Mouse (Mus musculus): ENCODE results near the gene Olfr91. TPM values are rescaled to one million over a fixed set of nuclear protein-coding genes. Genes with fewer than 3 reads are reported as not detected.

The Olfr91 gene
- polyA plus RNA-seq, 1 experiment from 2014 or later, result not detected

DNA sequence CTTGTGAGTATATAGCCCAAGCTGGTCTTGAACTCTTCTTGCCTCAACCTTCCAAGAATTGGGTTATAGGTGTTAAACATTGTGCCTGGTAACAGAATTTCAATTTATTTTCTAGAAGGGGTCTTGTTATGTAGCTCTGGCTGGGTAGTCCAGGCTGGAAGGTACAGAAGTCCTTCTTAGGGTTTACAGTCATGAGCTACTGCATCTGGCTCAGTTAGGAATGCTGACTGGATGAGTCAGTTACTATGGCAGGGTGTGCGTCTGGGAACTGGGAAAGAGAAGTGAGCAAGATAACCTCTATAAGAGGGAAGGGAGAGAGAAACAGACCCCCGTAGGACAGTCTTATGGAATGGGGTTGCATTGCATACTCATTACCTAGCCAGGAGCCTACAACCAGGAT, 22.3 kb downstream of the Olfr91 start:
- Histone ChIP-seq H3K9me3 (replicated peaks) (no peaks in the 10 kb centered on the region), H3K27ac (no peak overlapping the region), H3K27me3 (replicated peaks) (no peaks in the 10 kb centered on the region), H3K4me2 (no peak overlapping the region), H3K9ac (no peak overlapping the region), H3K36me3 (no peaks in the 10 kb centered on the region), H3K4me3 (no peak overlapping the region), H3K4me1 (no peaks in the 10 kb centered on the region)
- no peak for ATAC-seq
- 65% methylated on average over 2 of the region's 2 CpGs for WGBS (ENCODE audit: insufficient replicate concordance)

DNA sequence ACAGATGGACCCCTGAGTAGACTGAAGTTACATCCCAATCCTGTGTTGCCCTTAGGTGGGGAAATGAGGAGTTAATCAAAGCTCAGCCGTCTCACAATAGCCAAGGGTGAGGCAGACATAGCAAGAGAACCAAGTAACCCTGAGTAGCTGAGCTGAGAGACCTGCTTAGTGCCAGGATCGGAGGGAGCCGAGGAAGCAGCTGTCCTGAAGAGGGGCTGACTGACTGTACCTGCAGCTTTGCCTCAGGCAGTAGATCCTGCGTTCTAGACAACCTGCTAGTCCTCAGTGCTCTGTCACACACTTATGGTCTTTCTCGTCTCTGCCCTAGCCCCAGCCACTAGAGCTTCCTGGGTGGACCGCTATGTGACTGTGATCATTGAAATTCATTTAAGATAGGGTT, 22.9 kb downstream of the Olfr91 start:
- Histone ChIP-seq H3K9me3 (replicated peaks) (no peaks in the 10 kb centered on the region), H3K27ac (no peak overlapping the region), H3K9ac (no peak overlapping the region), H3K4me2 (no peak overlapping the region), H3K4me3 (no peak overlapping the region), H3K4me1 (no peaks in the 10 kb centered on the region), H3K36me3 (no peaks in the 10 kb centered on the region), H3K27me3 (replicated peaks) (no peaks in the 10 kb centered on the region)
- WGBS (ENCODE audit: insufficient replicate concordance), result 72% methylated on average over 6 of the region's 6 CpGs
- no peak for ATAC-seq

DNA sequence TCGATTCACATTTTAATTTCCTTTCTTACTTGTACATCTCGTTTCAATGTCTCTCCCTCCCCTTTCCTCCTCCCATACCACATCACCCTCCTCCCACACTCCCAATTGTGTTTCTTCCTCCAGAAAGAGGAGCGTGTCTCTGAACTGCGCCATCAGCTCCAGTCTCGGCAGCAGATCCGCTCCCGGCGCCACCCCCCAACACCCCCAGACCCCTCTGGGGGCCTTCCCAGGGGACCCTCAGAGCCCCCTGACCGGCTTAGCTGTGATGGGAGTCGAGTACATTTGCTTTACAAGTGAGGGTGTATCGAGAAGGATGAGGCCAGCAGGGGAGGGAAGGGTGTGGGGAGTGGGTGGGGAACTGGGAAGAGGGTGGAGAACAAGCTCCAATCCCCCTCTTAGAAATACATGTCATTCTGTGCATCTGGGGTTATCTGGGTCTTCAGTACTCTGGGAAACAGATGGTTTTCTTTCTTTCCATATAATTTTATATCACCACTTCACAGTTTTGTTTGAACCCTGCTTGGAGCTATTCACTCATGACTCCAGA, 25.3 kb downstream of the Olfr91 start:
- no peak overlapping the region for H3K4me3 ChIP-seq
- no peak overlapping the region for H3K4me2 ChIP-seq
- no peaks in the 10 kb centered on the region for H3K4me1 ChIP-seq
- H3K36me3 ChIP-seq, result no peaks in the 10 kb centered on the region
- no peak overlapping the region for H3K9ac ChIP-seq
- no peaks in the 10 kb centered on the region for H3K9me3 ChIP-seq (replicated peaks)
- WGBS (ENCODE audit: insufficient replicate concordance), result 60% methylated on average over 11 of the region's 11 CpGs
- no peaks in the 10 kb centered on the region for H3K27me3 ChIP-seq (replicated peaks)
- no peak for ATAC-seq
- H3K27ac ChIP-seq, result no peak overlapping the region

DNA sequence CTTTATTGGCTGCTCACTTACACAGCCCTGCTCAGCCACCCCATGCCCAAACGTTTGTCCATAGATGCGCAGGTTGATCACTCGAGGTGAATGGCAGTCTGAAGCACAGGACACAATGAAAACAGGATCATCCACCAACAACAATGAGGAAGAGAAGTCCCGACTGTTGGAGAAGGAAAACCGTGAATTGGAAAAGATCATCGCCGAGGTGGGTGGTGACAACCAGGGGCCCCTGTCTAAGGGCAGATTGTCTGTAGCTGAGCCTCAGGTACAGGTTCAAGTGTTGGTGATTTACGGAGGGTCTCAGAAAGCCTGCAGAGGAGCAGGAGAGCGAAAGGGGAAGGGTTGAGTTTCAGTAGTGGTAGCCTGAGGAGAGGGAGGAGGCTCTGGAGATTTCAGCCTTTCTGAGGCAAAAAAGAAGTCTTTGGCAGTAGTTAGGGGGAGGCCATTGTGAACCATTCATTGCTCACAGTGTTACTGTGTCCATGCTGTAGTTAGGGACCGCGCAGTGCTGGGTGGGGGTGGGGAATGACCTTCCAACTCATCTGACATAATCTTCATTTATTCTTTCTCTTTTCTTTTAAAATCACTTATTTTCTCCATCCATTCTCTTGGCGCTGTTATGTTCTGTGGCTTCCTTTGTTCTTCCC, 25.9 kb downstream of the Olfr91 start:
- H3K27ac ChIP-seq, result no peak overlapping the region
- ATAC-seq, result no peak
- no peaks in the 10 kb centered on the region for H3K4me1 ChIP-seq
- H3K9ac ChIP-seq, result no peak overlapping the region
- WGBS (ENCODE audit: insufficient replicate concordance), result 68% methylated on average over 12 of the region's 12 CpGs
- H3K27me3 ChIP-seq (replicated peaks), result no peaks in the 10 kb centered on the region
- H3K4me2 ChIP-seq, result no peak overlapping the region
- H3K36me3 ChIP-seq, result no peaks in the 10 kb centered on the region
- no peaks in the 10 kb centered on the region for H3K9me3 ChIP-seq (replicated peaks)
- no peak overlapping the region for H3K4me3 ChIP-seq

DNA sequence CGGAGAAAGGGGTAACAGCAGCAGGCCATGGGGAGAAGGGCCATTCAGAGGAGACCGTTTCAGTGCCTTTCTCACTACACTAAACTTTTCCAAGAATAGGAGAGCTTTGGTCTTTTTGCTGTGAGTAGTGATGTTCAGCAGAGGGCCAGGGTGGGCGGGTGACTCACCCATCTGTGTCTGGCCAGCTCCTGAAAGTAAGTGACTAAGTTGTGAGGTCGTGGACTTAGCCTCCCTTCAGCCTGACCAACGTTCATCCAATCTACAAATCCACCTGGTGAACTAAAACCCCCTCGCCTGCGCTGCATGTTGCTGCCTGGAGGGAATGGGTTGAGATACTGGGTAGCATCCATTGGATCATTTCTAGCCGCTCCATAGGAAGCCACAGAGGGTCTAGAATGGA, 28.0 kb downstream of the Olfr91 start:
- Histone ChIP-seq H3K4me1 (no peaks in the 10 kb centered on the region), H3K9me3 (replicated peaks) (no peaks in the 10 kb centered on the region), H3K9ac (no peak overlapping the region), H3K27me3 (replicated peaks) (no peaks in the 10 kb centered on the region), H3K4me3 (no peak overlapping the region), H3K36me3 (no peaks in the 10 kb centered on the region), H3K27ac (no peak overlapping the region), H3K4me2 (no peak overlapping the region)
- WGBS (ENCODE audit: insufficient replicate concordance), result 58% methylated on average over 8 of the region's 8 CpGs
- no peak for ATAC-seq

DNA sequence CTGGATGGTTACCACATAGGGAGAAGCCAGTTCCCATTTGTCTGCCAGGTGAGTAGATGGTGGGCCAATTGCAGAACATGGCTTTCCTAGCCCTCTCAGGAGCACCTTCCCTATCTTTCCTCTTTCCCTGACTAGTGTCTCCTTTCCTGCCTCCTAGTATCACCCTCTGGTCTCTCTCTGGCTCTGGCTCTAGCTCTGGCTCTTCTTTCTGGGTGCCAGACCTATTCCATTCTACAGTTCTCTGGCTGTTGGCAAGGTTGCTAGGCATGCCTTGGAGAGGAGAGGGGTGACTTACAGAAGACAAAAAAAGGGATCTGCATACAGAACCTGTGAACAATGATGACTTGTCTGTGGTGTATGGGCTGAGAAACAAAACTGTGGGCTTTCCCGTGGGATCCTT, 30.2 kb downstream of the Olfr91 start:
- no peak overlapping the region for H3K4me3 ChIP-seq
- no peaks in the 10 kb centered on the region for H3K36me3 ChIP-seq
- no peak overlapping the region for H3K4me2 ChIP-seq
- no peak for ATAC-seq
- WGBS (ENCODE audit: insufficient replicate concordance), result 59% methylated on average over 1 of the region's 1 CpGs
- no peak overlapping the region for H3K27ac ChIP-seq
- H3K27me3 ChIP-seq (replicated peaks), result no peaks in the 10 kb centered on the region
- no peaks in the 10 kb centered on the region for H3K4me1 ChIP-seq
- H3K9ac ChIP-seq, result no peak overlapping the region
- no peaks in the 10 kb centered on the region for H3K9me3 ChIP-seq (replicated peaks)

DNA sequence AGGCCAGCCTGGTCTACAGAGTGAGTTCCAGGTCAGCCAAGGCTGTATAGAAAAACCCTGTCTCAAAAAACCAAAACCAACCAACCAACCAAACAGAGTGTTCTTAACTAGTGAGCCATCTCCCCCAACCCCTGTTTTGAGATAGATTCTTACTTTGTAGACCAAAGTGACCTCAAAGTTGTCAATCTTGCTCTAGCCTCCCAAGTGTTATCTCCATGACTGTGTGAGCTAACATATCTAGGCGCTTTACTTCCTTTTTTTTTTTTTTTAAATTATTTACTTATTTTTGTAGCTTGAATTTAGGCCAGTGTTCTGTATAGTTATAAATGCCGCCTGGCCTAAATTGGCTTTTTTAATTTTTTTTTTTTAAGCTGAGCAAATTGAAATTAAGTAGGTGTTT, 32.1 kb downstream of the Olfr91 start:
- H3K4me2 ChIP-seq, result no peak overlapping the region
- H3K9me3 ChIP-seq (replicated peaks), result no peaks in the 10 kb centered on the region
- no peak overlapping the region for H3K4me3 ChIP-seq
- no peaks in the 10 kb centered on the region for H3K27me3 ChIP-seq (replicated peaks)
- no peaks in the 10 kb centered on the region for H3K36me3 ChIP-seq
- H3K4me1 ChIP-seq, result no peaks in the 10 kb centered on the region
- WGBS (ENCODE audit: insufficient replicate concordance), result 40% methylated on average over 2 of the region's 2 CpGs
- no peak for ATAC-seq
- H3K9ac ChIP-seq, result no peak overlapping the region
- H3K27ac ChIP-seq, result no peak overlapping the region

DNA sequence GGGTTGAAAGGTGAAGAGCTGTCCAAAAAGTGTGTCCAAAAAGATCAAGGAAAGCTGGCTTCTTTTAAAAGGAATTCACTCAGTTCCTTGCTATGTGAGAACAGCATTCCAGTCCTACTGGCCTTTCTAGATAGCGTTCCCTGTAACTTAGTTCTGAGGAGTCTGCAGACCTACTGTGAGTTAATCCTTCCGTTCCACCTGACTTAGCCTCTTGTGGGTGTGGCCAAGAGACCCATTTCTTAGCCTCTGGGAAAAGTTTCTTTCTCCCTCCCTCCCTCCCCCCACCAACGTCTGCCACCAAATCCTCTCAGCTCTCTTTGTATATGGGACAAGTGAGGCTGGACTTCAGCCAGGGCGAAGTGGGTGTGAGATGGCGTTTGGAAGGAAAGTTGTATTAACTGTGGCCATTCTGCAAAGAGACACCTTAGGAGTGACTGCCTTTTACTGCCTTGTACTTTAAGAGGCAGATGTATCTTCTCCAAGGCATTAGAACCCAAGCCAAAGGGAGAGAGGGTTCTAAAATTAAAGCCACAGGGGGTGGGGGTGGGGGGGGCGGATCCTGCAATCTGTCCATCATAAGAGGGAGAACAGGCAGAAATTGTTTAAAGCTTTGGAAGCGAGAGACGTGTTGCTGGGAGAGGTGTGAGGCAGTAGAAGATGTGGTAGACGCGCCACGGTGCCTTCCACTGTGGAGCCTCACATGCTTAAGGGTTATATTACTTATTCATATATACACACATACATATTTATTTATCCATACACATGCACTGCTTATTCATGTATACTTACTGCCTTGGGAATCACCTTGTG, 34.2 kb downstream of the Olfr91 start:
- WGBS (ENCODE audit: insufficient replicate concordance), result 67% methylated on average over 11 of the region's 11 CpGs
- Histone ChIP-seq H3K4me1 (no peaks in the 10 kb centered on the region), H3K36me3 (no peaks in the 10 kb centered on the region), H3K27ac (no peak overlapping the region), H3K9ac (no peak overlapping the region), H3K4me3 (no peak overlapping the region), H3K9me3 (replicated peaks) (no peaks in the 10 kb centered on the region), H3K4me2 (no peak overlapping the region), H3K27me3 (replicated peaks) (no peaks in the 10 kb centered on the region)
- no peak for ATAC-seq

DNA sequence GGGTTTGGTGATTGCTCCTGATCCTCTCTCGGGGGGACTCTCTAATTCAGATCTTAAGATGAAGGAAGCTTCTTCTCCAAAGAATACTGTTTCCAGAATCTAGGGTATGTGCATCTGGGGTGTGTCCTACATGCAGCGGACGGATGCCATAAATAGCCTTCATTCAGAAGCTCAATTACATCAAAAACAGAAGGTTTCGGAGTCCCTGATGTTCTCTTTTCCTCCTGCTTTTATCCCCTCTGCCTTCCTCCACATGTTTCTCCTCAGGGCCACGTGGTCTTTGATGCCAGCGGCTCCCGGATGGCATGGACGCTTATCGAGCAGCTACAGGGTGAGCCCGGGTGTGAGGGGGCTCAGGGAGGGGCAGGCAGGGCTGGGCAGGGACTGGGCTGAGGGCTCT, 35.0 kb downstream of the Olfr91 start:
- Histone ChIP-seq H3K4me3 (no peak overlapping the region), H3K36me3 (no peaks in the 10 kb centered on the region; the same call in 1 of the 2 replicates), H3K27me3 (replicated peaks) (no peaks in the 10 kb centered on the region), H3K9me3 (replicated peaks) (no peaks in the 10 kb centered on the region), H3K4me1 (no peaks in the 10 kb centered on the region), H3K9ac (no peak overlapping the region), H3K4me2 (no peak overlapping the region), H3K27ac (no peak overlapping the region)
- no peak for ATAC-seq
- WGBS (ENCODE audit: insufficient replicate concordance), result 65% methylated on average over 10 of the region's 10 CpGs

DNA sequence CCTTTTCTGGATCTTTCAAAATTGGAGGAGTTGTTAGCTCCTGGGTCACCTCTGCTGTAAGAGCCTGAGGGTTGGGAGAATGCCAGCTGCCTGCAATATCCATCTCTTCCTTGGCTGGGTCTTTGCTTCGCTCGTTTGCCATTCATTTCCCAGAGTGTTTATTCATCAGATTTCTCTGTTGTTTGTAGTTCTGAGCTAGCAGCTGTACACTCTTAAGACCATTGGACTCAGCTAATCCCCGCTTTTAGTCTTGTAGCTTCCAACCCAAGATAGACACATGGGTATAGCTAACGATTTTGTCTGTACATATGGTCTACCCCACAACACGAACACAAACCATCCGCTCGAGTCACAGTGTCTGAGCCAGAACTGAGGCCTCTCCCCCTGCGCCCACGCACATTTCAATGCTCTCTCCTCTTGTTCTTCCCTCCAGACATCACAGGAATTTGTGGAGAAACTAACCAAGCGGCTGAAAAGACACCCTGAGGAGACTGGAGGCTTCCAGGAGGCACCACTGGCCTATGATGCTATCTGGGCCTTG, 35.9 kb downstream of the Olfr91 start:
- no peak for ATAC-seq
- no peak overlapping the region for H3K9ac ChIP-seq
- H3K27me3 ChIP-seq (replicated peaks), result no peaks in the 10 kb centered on the region
- H3K9me3 ChIP-seq (replicated peaks), result no peaks in the 10 kb centered on the region
- 69% methylated on average over 10 of the region's 10 CpGs for WGBS (ENCODE audit: insufficient replicate concordance)
- no peak overlapping the region for H3K4me3 ChIP-seq
- H3K36me3 ChIP-seq, result no peaks in the 10 kb centered on the region; the same call in 1 of the 2 replicates
- H3K27ac ChIP-seq, result no peak overlapping the region
- no peak overlapping the region for H3K4me2 ChIP-seq
- H3K4me1 ChIP-seq, result no peaks in the 10 kb centered on the region

DNA sequence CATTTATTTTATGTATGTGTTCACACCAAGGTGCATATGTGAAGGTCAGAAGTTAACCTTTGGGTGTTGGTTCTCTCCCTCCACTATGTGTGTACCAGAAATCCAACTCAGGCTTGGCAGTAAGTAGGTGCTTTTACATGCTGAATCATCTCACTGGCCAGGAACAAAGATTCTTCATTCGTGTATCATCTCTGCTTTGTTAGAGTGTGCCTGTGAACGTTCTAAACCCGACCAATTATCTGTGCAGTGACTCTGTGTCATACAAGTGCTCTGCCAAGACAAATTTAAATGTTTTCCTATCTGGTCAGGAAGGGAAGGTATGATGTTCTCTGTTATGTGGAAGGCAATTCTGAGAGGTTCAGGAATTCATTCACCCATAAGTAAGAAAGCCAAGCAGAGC, 36.6 kb downstream of the Olfr91 start:
- H3K36me3 ChIP-seq, result no peaks in the 10 kb centered on the region; the same call in 1 of the 2 replicates
- no peak overlapping the region for H3K27ac ChIP-seq
- H3K4me3 ChIP-seq, result no peak overlapping the region
- H3K9ac ChIP-seq, result no peak overlapping the region
- ATAC-seq, result no peak
- WGBS (ENCODE audit: insufficient replicate concordance), result 56% methylated on average over 3 of the region's 3 CpGs
- no peak overlapping the region for H3K4me2 ChIP-seq
- no peaks in the 10 kb centered on the region for H3K27me3 ChIP-seq (replicated peaks)
- no peaks in the 10 kb centered on the region for H3K4me1 ChIP-seq
- H3K9me3 ChIP-seq (replicated peaks), result no peaks in the 10 kb centered on the region

DNA sequence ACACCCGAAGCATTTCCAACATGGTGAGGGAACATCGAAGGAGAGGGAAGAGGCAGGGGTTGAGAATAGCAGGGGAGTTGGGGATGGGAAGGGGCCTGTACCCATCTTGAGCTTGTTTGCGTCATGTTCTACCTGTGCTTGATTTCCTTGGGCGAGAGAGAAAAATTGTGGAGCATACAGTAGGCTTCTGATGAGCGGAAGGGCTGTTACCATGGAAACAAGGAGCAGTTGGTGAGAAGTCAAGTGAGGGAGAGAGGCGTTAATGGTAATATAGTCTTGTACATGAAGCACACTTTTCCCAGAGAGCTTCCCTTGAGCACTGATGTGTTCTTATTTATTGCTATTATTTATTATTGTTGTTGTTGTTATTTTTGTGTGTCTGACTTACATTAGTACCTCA, 41.1 kb downstream of the Olfr91 start:
- Histone ChIP-seq H3K4me3 (no peak overlapping the region), H3K27ac (no peak overlapping the region), H3K4me1 (no peaks in the 10 kb centered on the region), H3K9me3 (replicated peaks) (no peaks in the 10 kb centered on the region), H3K36me3 (peaks cover 3% of the 10 kb centered on the region; the same call in 1 of the 2 replicates), H3K4me2 (no peak overlapping the region), H3K27me3 (replicated peaks) (peaks cover 13% of the 10 kb centered on the region), H3K9ac (no peak overlapping the region)
- 78% methylated on average over 6 of the region's 6 CpGs for WGBS (ENCODE audit: insufficient replicate concordance)
- no peak for ATAC-seq
